8 mouse cellular contexts compared by ENCODE assay signal in genomic region chr2:164485681-164486257, GRCm38 (mm10). TPM values are rescaled to one million over a fixed set of nuclear protein-coding genes. Genes with fewer than 3 reads are reported as not detected.
DNase-seq lines count a peak whose midpoint lies in the region; ATAC-seq and TF ChIP-seq lines count a peak whose summit lies in the region.

Gene Dbndd2 (plus strand): TSS chr2:164486106.

- no peak for TF ChIP-seq CTCF in left cerebral cortex, adult 2 months (IDR thresholded peaks at IDR 0.05)
- no peak for TF ChIP-seq CTCF in liver, embryonic 14.5 days (IDR thresholded peaks at IDR 0.05; ENCODE audit: low read depth)

- no peak for DNase-seq in left cerebral cortex, adult 2 months (ENCODE audit: extremely low spot score in 1 of 2, low spot score in 2 of 2)
- no peak for DNase-seq in left cerebral cortex, adult 11 months (ENCODE audit: low spot score)
- DNase-seq in embryonic facial prominence, embryonic 11.5 days (ENCODE audit: low spot score) = peak; percentile 25
- DNase-seq in heart, adult 8-10 months (ENCODE audit: low spot score) = peak; percentile 54
- peak; percentile 59 to 72 for DNase-seq in kidney, adult 8-10 months
- DNase-seq in liver, embryonic 14.5 days (ENCODE audit: low read depth in 3 of 3, low spot score in 3 of 3) = no peak
- DNase-seq in neural tube, embryonic 10.5 days (ENCODE audit: extremely low spot score, low spot score) = peak; percentile 48
- DNase-seq in natural killer cell, adult 2 months (ENCODE audit: low spot score in 2 of 2) = no peak

- H3K36me3 ChIP-seq in embryonic facial prominence, embryonic 11.5 days (replicated peaks; ENCODE audit: control insufficient read depth, insufficient read depth, low read depth, low read length) = no peaks in the 10 kb centered on the region
- no peaks in the 10 kb centered on the region for H3K36me3 ChIP-seq in liver, embryonic 14.5 days (replicated peaks; ENCODE audit: control insufficient read depth, insufficient read depth, low read depth)

- TF ChIP-seq EP300 in liver, embryonic 14.5 days (IDR thresholded peaks at IDR 0.05; ENCODE audit: low read depth) = no peak

- H3K9me3 ChIP-seq in embryonic facial prominence, embryonic 11.5 days (replicated peaks; ENCODE audit: control insufficient read depth, low read length) = no peaks in the 10 kb centered on the region
- H3K9me3 ChIP-seq in liver, embryonic 14.5 days (ENCODE audit: control insufficient read depth, low read length) = no peaks in the 10 kb centered on the region

- ATAC-seq in embryonic facial prominence, embryonic 11.5 days (replicated peaks; ENCODE audit: insufficient number of reproducible peaks, low FRiP score, low TSS enrichment, low read depth) = no peak; the same call in 1 of the 2 replicates
- ATAC-seq in liver, embryonic 14.5 days (ENCODE audit: insufficient read depth) = peak; percentile 31; the same call in 1 of the 2 replicates

- WGBS in embryonic facial prominence, embryonic 11.5 days = 2% methylated on average over 26 of the region's 26 CpGs
- 4% methylated on average over 26 of the region's 26 CpGs for WGBS in liver, embryonic 14.5 days (ENCODE audit: insufficient replicate concordance)

- peak within 1 kb of the TSS; percentile 99 for H3K27ac ChIP-seq in left cerebral cortex, adult 2 months
- no peak within 1 kb of the TSS for H3K27ac ChIP-seq in embryonic facial prominence, embryonic 11.5 days (replicated peaks; ENCODE audit: low read depth, low read length)
- H3K27ac ChIP-seq in liver, embryonic 14.5 days = no peak within 1 kb of the TSS

- H3K4me1 ChIP-seq in embryonic facial prominence, embryonic 11.5 days (ENCODE audit: control insufficient read depth, insufficient read depth, low read length) = peaks cover 3% of the 10 kb centered on the region; the same call in 1 of the 2 replicates
- H3K4me1 ChIP-seq in liver, embryonic 14.5 days (replicated peaks; ENCODE audit: control insufficient read depth in 2 of 2, insufficient read depth in 2 of 2, low read length in 1 of 2) = no peaks in the 10 kb centered on the region

- H3K4me2 ChIP-seq in embryonic facial prominence, embryonic 11.5 days (ENCODE audit: low read depth, low read length) = peak within 1 kb of the TSS; percentile 100
- H3K4me2 ChIP-seq in liver, embryonic 14.5 days (ENCODE audit: low read depth) = peak within 1 kb of the TSS; percentile 66

- intact Hi-C loops in left cerebral cortex, adult 2 months (cut with DNase I) = loop anchor here (2.0 to 10.0 kb wide), 2 partner anchors 23 to 259 kb away; partner anchors contain the start of genes Dnttip1 and Wfdc3

- H3K27me3 ChIP-seq in embryonic facial prominence, embryonic 11.5 days (ENCODE audit: control insufficient read depth, insufficient read depth, low read length) = peaks cover 20% of the 10 kb centered on the region
- H3K27me3 ChIP-seq in liver, embryonic 14.5 days (ENCODE audit: control insufficient read depth, insufficient read depth, low read length) = peaks cover 28% of the 10 kb centered on the region

- H3K9ac ChIP-seq in embryonic facial prominence, embryonic 11.5 days (replicated peaks; ENCODE audit: low read length) = peak within 1 kb of the TSS; percentile 64
- H3K9ac ChIP-seq in liver, embryonic 14.5 days (replicated peaks) = no peak within 1 kb of the TSS

- H3K4me3 ChIP-seq in left cerebral cortex, adult 2 months = peak within 1 kb of the TSS; percentile 94
- H3K4me3 ChIP-seq in embryonic facial prominence, embryonic 11.5 days (ENCODE audit: low read depth, low read length) = peak within 1 kb of the TSS; percentile 71
- peak within 1 kb of the TSS; percentile 36 to 59 for H3K4me3 ChIP-seq in liver, embryonic 14.5 days (ENCODE audit: insufficient read depth in 1 of 2, low read depth in 2 of 2, low read length in 2 of 2)

RNA-seq across cellular contexts. Expression of gene Dbndd2, which starts in this region (rescaled TPM):
- total RNA-seq in left cerebral cortex, adult 2 months (2021) = 100 to 1,000 TPM; 102 to 106 TPM
- polyA plus RNA-seq in embryonic facial prominence, embryonic 11.5 days (2014; fragmentation: Nextera tagmentation; extraction: Ambion mirVana) = 1.6 and 4.2 TPM in 2 replicates
- 10 to 100 TPM; 11.3 to 15.0 (median 12.6) TPM for total RNA-seq in heart, adult 8-10 months (2022)
- 4.0 and 5.8 TPM in 2 replicates for polyA plus RNA-seq in liver, embryonic 14.5 days (2012; rRNA removed)
- polyA plus RNA-seq in liver, embryonic 14.5 days (2014; fragmentation: Nextera tagmentation; extraction: Ambion mirVana) = 1.4 and 4.0 TPM in 2 replicates

Comparison
In these comparisons a context has a peak if more than half of its experiments do, and no peak if none do; other contexts are left out.
1. RNA of gene Dbndd2 (total RNA-seq): 102 to 106 TPM in left cerebral cortex, adult 2 months; 11.3 to 15.0 TPM in heart, adult 8-10 months; every median in the first group is over 4 times any median in the second.
2. DNase-seq: peak in embryonic facial prominence, embryonic 11.5 days (single experiment), heart, adult 8-10 months (single experiment), kidney, adult 8-10 months (2 of 2) and neural tube, embryonic 10.5 days (single experiment); none in left cerebral cortex, adult 2 months (0 of 2), left cerebral cortex, adult 11 months (single experiment), liver, embryonic 14.5 days (0 of 3) and natural killer cell, adult 2 months (0 of 2).
3. Peak in every context shown above with its lines, with median percentiles within 50 percentile points of each other: H3K4me3 ChIP-seq.